Mouse (Mus musculus) layer of hippocampus, adult 11-12 months (tissue): ENCODE measurements around the gene Tbxa2r.

Experiments used
- DNase-seq: peaks from one replicate; pipeline ENCODE4 v3.0.0; 2022; ENCODE audit warnings: low spot score

Gene Tbxa2r

GRCm38 (mm10) chr10:81328386-81328785 lies at the start of gene Tbxa2r:
TSS of gene Tbxa2r (plus strand) at chr10:81328731.
- DNase-seq, result no peak

DNA sequence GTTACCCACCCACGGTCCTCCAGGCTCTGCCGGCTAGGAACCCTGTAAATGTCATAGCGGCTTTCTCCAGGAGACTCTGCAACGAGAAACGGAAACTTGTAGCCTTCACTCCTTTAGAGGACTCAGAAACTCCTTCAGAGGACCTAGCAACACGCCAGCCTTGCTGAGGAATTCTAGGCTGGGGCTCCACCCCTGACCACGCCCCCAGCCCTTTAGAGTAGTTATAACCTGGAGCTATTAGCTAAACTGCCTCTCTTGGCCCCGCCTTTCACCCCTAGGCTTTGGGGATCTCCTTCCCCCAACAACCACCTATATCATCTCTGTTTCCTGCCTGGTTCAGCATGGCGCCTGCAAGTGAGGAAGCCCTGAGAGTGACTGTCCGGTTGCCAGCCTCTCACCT lies 49.0 kb upstream of the Tbxa2r start:
- DNase-seq, result no peak

GRCm38 (mm10) chr10:81284189-81284588 lies 44.3 kb upstream of the Tbxa2r start:
- DNase-seq, result no peak

GRCm38 (mm10) chr10:81284719-81285118 lies 43.8 kb upstream of the Tbxa2r start:
- DNase-seq, result no peak

- peak; percentile 80 for DNase-seq
Measured at GRCm38 (mm10) chr10:81285694-81286450, 42.7 kb upstream of the Tbxa2r start.

- DNase-seq, result no peak
Measured at GRCm38 (mm10) chr10:81286586-81286985, 41.9 kb upstream of the Tbxa2r start.

GRCm38 (mm10) chr10:81287513-81288157 lies 40.9 kb upstream of the Tbxa2r start:
- no peak for DNase-seq

DNA sequence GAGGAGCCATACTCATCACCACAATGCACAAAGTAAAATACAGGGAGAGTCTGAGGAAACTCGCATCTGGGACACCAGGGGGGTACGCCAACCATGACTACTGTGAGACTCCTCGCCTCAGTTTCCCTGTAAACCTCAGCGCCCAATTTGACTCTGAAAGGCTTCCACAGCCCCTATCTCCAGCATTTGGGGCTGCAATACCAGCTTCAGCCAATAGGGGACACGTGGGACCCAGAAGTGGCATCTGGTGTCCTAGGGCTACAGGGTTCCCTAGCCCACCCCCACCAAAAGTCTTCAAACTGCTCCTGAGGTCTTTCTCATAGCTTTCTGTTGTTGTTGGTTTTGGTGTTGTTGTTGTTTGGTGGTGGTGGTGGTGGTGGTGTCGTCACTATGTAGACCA lies 39.9 kb upstream of the Tbxa2r start:
- DNase-seq, result no peak

- DNase-seq, result peak; percentile 72
Measured at GRCm38 (mm10) chr10:81289278-81289677, 39.3 kb upstream of the Tbxa2r start.

- no peak for DNase-seq
Measured at GRCm38 (mm10) chr10:81289811-81290210, 38.7 kb upstream of the Tbxa2r start.

DNA sequence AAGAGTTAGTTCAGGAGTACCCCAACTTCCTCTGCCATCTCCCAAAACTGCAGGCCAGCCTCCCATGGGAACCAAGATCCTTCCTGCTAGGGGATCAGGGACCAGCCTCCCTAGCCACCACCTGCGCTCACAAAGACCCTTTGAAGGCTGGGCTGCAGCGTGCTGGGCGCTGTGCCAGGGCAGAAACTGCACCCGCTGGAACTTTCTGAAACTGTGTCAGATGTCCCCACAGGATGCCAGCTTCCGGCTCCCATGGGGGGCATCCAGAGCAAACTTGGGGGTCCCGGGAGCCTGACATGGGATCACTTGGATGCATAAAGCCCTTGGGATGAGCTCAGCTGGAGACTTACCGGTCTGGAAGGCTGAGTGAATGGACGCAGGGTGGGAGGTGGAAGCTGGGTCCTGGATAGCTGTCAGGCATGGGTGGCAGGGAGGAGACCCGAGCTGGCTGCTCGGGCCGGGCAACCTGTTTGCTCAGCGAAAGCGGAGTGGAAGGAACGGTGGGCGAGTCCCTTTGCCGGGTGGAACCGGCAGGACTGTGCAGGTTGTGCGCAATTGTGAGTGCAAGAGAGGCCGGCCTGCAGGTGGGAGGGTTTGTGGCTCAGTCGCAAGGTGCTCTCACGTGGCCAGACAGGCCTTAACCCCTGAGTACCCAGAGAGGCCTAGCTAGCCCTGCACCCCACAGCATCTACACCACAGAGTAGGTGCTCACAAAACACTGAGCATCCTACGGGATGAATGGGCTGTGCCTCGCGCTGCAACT lies 37.7 kb upstream of the Tbxa2r start:
- no peak for DNase-seq

- no peak for DNase-seq
Measured at GRCm38 (mm10) chr10:81291511-81292104, 36.9 kb upstream of the Tbxa2r start, which contains the start of gene Tjp3. TSS of gene Tjp3 (minus strand) at chr10:81291581.

DNA sequence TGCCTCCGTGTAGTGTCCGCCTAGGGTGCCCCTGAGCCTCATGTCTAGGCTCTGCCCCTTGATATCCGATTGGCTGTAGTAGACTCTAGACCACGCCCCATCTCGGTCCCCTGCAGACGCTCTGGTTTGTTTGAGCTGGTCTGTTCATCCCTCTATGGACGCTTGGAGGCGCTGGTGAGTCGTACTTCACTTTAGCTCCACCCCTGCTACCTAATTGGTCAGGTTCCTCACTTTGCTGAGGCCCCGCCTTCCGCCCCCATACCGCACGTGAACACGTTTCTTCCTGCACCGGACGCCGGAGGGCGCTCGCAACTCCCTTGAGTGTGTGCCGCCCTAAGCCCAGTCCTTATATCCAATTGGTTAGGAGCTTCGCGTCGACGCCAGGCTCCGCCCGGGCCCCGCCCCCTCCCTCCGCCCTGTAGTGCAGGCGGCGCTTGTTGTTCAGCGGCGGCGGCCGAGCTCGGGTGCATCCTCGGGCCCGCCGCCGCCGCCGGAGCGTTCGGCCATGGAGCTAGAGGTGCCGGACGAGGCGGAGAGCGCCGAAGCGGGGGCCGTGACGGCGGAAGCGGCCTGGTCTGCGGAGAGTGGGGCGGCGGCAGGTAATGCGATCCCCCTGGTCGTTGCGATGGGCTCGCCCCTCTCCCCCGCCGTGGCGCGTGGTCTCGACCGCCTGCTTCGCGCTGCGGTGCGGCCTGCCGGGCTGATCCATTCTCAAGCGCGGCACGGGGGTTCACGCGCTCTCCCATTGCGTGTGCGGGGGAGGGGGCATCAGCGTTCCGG lies 35.8 kb upstream of the Tbxa2r start, which contains the start of gene Pip5k1c:
Gene Pip5k1c, plus strand, starts transcription at position 410 of the 780 bp plus-strand sequence.
- peak; percentile 100 for DNase-seq

DNA sequence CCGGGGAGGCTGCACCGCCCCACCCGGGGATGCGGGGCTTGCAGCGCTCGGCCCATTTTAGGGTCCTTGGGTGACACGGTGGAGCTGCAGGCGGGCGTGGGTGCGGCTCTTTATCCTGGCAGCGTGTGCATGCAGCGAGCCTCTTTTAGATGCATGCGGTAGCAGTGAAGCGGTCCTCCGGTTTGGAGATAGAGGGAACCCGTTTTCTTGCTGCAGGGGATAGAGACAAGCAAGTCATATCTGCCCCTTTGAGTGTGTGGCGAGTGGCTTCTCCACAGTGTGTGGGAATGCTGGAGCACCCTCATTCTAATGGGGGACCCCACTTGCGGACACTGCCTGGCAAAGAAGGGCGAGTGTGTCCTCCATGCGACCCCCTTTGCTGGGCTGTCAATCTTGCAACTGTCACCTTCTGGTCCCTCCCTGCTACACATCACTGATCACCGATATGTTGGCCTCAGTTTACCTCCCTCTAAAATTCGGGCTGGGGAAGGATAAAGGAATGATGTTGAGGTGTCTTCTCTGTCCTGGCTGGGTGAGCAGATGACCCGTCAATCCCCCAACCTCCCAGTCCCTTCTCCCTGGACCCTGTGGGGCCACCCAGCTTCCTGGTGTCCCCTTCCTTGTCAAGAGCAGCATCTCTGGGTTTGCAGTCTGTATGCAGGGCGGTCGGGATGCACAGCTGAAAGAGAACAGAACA lies 35.0 kb upstream of the Tbxa2r start:
- DNase-seq, result no peak

GRCm38 (mm10) chr10:81294442-81294841 lies 34.1 kb upstream of the Tbxa2r start:
- no peak for DNase-seq

DNA sequence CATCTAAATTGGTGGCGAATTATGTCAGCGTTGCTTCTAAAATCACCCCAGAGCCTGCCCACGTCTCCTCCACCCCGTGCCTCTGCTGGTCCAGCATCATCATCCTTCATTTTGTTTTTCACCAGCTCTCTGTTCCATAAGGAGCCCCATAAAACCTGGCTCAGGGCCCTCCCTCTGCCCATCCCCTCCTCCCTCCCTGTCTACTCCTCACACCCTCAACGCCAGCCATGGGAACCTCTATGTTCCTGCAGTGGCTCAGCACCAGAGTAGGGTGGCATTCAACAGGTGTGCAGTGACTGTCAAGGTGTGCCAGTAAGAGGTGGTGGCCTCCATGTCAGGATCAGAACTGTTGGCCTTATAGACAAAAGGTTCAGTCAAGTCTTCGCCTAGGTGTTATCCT lies 33.3 kb upstream of the Tbxa2r start:
- DNase-seq, result no peak

- no peak for DNase-seq
Measured at GRCm38 (mm10) chr10:81297246-81297645, 31.3 kb upstream of the Tbxa2r start.

GRCm38 (mm10) chr10:81297845-81298244 lies 30.7 kb upstream of the Tbxa2r start:
- no peak for DNase-seq

- peak; percentile 71 for DNase-seq
Measured at GRCm38 (mm10) chr10:81298369-81299100, 30.0 kb upstream of the Tbxa2r start.
